Comparison of ENCODE assay signal across 8 mouse cellular contexts in the genomic region with DNA sequence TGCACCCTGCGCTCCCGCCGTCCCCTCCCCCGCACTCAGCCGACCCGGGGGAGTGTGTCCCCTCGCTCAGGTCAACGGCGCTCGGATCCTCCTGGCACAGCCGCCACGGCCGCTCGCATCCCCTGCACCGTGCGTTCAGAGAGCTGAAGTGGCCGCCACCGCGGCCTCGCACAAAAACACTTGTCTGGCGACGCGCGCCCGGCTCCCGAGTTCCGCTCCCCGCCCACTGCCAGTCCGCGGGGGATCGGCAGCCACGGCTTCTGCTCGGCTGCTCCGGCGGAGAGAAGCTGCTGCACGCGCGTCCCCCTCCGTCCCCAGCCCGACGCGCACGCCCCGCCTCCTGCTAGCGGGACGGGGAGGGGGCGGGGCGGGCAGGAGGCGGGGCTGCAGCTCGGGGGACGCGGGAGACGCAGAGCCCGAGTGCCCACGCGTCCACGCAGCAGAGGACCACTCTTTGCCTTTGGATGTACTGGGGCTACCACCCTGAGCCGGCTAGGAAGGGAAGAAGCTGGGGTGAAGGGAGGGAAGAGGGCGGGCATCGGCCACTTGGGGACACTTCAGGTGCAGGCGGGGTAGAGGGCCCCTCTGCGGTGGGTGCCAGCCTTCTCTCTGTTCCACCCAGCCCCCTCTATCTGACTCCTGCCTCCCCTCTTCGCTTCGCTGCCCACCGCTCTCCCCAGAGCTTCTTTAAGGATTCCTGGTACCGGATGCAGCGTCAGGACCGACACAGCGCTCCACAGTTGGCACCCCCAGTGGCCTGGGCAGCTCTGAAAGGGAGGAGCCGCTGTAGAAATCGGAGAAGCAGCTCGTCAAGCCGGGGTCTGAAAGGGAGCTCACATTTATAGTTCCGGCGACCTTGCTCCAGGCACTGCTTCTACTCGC. TPM values are rescaled to one million over a fixed set of nuclear protein-coding genes. Genes with fewer than 3 reads are reported as not detected.
DNase-seq lines count a peak whose midpoint lies in the region; ATAC-seq and TF ChIP-seq lines count a peak whose summit lies in the region.

A gene (minus strand): TSS at position 291 of the 882 bp plus-strand sequence.

- DNase-seq in ES-CJ7 (ENCODE audit: low read depth, low spot score): peak; percentile 73
- peak; percentile 91 for DNase-seq in cerebellum, adult 11 months
- DNase-seq in heart, postnatal 25 days (ENCODE audit: low spot score): peak; percentile 59
- DNase-seq in layer of hippocampus, adult 18-20 months (ENCODE audit: low spot score in 2 of 2): peak; percentile 87 to 89
- DNase-seq in liver, postnatal 0 days: peak; percentile 47
- DNase-seq in thymus, adult 2 months: peak; percentile 43

- no peaks in the 10 kb centered on the region for H3K36me3 ChIP-seq in forebrain, embryonic 16.5 days (ENCODE audit: control insufficient read depth, insufficient read depth)
- H3K36me3 ChIP-seq in liver, postnatal 0 days (replicated peaks; ENCODE audit: insufficient read depth, low read length): no peaks in the 10 kb centered on the region
- no peaks in the 10 kb centered on the region for H3K36me3 ChIP-seq in neural tube, embryonic 14.5 days (ENCODE audit: control insufficient read depth, insufficient read depth, low read length)
- H3K36me3 ChIP-seq in thymus, adult 2 months (ENCODE audit: control insufficient read depth, insufficient read depth, low read length): no peaks in the 10 kb centered on the region

- peak within 1 kb of the TSS; percentile 89 for H3K27ac ChIP-seq in forebrain, embryonic 16.5 days (ENCODE audit: low read length)
- no peak within 1 kb of the TSS for H3K27ac ChIP-seq in liver, postnatal 0 days (ENCODE audit: low read depth)
- peak within 1 kb of the TSS; percentile 92 for H3K27ac ChIP-seq in neural tube, embryonic 14.5 days (ENCODE audit: low read depth, low read length)
- no peak within 1 kb of the TSS for H3K27ac ChIP-seq in thymus, adult 2 months (ENCODE audit: control insufficient read depth, insufficient read depth, low read length)

- intact Hi-C loops in heart, postnatal 25 days (cut with DNase I): loop anchor here (2.0 to 5.0 kb wide), 2 partner anchors 41 to 97 kb away; no protein-coding TSS in a partner anchor

- H3K27me3 ChIP-seq in forebrain, embryonic 16.5 days (replicated peaks; ENCODE audit: control insufficient read depth, insufficient read depth, low read length): no peaks in the 10 kb centered on the region
- peaks cover 62% of the 10 kb centered on the region for H3K27me3 ChIP-seq in liver, postnatal 0 days (ENCODE audit: insufficient read depth, low read length)
- H3K27me3 ChIP-seq in neural tube, embryonic 14.5 days (ENCODE audit: control insufficient read depth, insufficient read depth, low read length): no peaks in the 10 kb centered on the region
- peaks cover 25% of the 10 kb centered on the region for H3K27me3 ChIP-seq in thymus, adult 2 months (ENCODE audit: control insufficient read depth, insufficient read depth, low read length)

- peak within 1 kb of the TSS; percentile 96 for H3K9ac ChIP-seq in forebrain, embryonic 16.5 days (replicated peaks; ENCODE audit: low read depth, low read length)
- no peak within 1 kb of the TSS for H3K9ac ChIP-seq in liver, postnatal 0 days (replicated peaks)
- H3K9ac ChIP-seq in neural tube, embryonic 14.5 days (replicated peaks; ENCODE audit: low read depth, low read length): peak within 1 kb of the TSS; percentile 97

- TF ChIP-seq CTCF in liver, postnatal 0 days (IDR thresholded peaks at IDR 0.05; ENCODE audit: low read depth): no peak
- no peak for TF ChIP-seq CTCF in thymus, adult 2 months (IDR thresholded peaks at IDR 0.05; ENCODE audit: borderline replicate concordance, control insufficient read depth, extremely low read depth, insufficient read depth, low read length, poor library complexity)

- H3K4me3 ChIP-seq in forebrain, embryonic 16.5 days (replicated peaks; ENCODE audit: low read length): peak within 1 kb of the TSS; percentile 66
- peak within 1 kb of the TSS; percentile 58 for H3K4me3 ChIP-seq in liver, postnatal 0 days (ENCODE audit: low read depth, low read length)
- H3K4me3 ChIP-seq in neural tube, embryonic 14.5 days (ENCODE audit: low read depth, low read length): peak within 1 kb of the TSS; percentile 82
- peak within 1 kb of the TSS; percentile 38 for H3K4me3 ChIP-seq in thymus, adult 2 months (ENCODE audit: control insufficient read depth, insufficient read depth, low read length)

- peak; percentile 90 for ATAC-seq in forebrain, embryonic 16.5 days
- peak; percentile 38; the same call in 1 of the 2 replicates for ATAC-seq in liver, postnatal 0 days
- ATAC-seq in neural tube, embryonic 14.5 days (ENCODE audit: low read depth): peak; percentile 90

- no peak for TF ChIP-seq POLR2A in thymus, adult 2 months (IDR thresholded peaks at IDR 0.05; ENCODE audit: control insufficient read depth, extremely low read depth, insufficient read depth, low read length, poor library complexity)

- H3K9me3 ChIP-seq in forebrain, embryonic 16.5 days (ENCODE audit: control insufficient read depth, low read length): no peaks in the 10 kb centered on the region
- no peaks in the 10 kb centered on the region for H3K9me3 ChIP-seq in liver, postnatal 0 days (ENCODE audit: low read length)
- H3K9me3 ChIP-seq in neural tube, embryonic 14.5 days (ENCODE audit: control insufficient read depth, low read length): no peaks in the 10 kb centered on the region

- H3K4me1 ChIP-seq in forebrain, embryonic 16.5 days (replicated peaks; ENCODE audit: control insufficient read depth, insufficient read depth, low read length): peaks cover 49% of the 10 kb centered on the region
- H3K4me1 ChIP-seq in liver, postnatal 0 days (ENCODE audit: insufficient read depth): peaks cover 9% of the 10 kb centered on the region; the same call in 1 of the 2 replicates
- H3K4me1 ChIP-seq in neural tube, embryonic 14.5 days (ENCODE audit: control insufficient read depth, insufficient read depth, low read length): peaks cover 21% of the 10 kb centered on the region
- H3K4me1 ChIP-seq in thymus, adult 2 months (replicated peaks; ENCODE audit: control insufficient read depth, insufficient read depth, low read length): peaks cover 19% of the 10 kb centered on the region; the same call in 1 of the 2 replicates

- under 1% methylated on average over 70 of the region's 76 CpGs for WGBS in forebrain, embryonic 16.5 days
- 1% methylated on average over 64 of the region's 76 CpGs for WGBS in liver, postnatal 0 days (ENCODE audit: insufficient replicate concordance)
- under 1% methylated on average over 57 of the region's 76 CpGs for WGBS in neural tube, embryonic 14.5 days
- under 1% methylated on average over 76 of the region's 76 CpGs for WGBS in thymus, adult 2 months

- no peak for TF ChIP-seq EP300 in liver, postnatal 0 days (IDR thresholded peaks at IDR 0.05; ENCODE audit: low read depth)

- H3K4me2 ChIP-seq in forebrain, embryonic 16.5 days (ENCODE audit: low read length): peak within 1 kb of the TSS; percentile 84
- peak within 1 kb of the TSS; percentile 86 for H3K4me2 ChIP-seq in liver, postnatal 0 days (ENCODE audit: low read depth, low read length)
- peak within 1 kb of the TSS; percentile 93 for H3K4me2 ChIP-seq in neural tube, embryonic 14.5 days (ENCODE audit: low read depth, low read length)

RNA-seq across cellular contexts. Expression of the gene that starts here (rescaled TPM):
- polyA plus RNA-seq in forebrain, embryonic 16.5 days (2015; fragmentation: Nextera tagmentation; extraction: Ambion mirVana): 33.1 and 44.3 TPM in 2 replicates
- total RNA-seq in heart, postnatal 25 days (2021): 1 to 10 TPM; 4.2 to 6.0 TPM
- total RNA-seq in layer of hippocampus, adult 18-20 months (2021): 10 to 100 TPM; 42.8 to 53.0 TPM
- 0.13 and 0.14 TPM in 2 replicates for polyA plus RNA-seq in liver, postnatal 0 days (2015; fragmentation: Nextera tagmentation; extraction: Ambion mirVana)
- 33.4 and 33.8 TPM in 2 replicates for polyA plus RNA-seq in neural tube, embryonic 14.5 days (2014; fragmentation: Nextera tagmentation; extraction: Ambion mirVana)
- 5.8 and 6.2 TPM in 2 replicates for polyA plus RNA-seq in thymus, adult 2 months (2012; rRNA removed)

Comparison
In these comparisons a context has a peak if more than half of its experiments do, and no peak if none do; other contexts are left out.
1. RNA of the gene that starts here (total RNA-seq): 42.8 to 53.0 TPM in layer of hippocampus, adult 18-20 months; 4.2 to 6.0 TPM in heart, postnatal 25 days; every median in the first group is over 4 times any median in the second.
2. Peak in DNase-seq, ATAC-seq, H3K4me3 ChIP-seq and H3K4me2 ChIP-seq in liver, postnatal 0 days; RNA of the gene not detected or under 1 TPM.
3. ATAC-seq: peak in every context shown above with its lines; median percentile 90 in forebrain, embryonic 16.5 days; 90 in neural tube, embryonic 14.5 days; 38 in liver, postnatal 0 days.
4. H3K27ac ChIP-seq: peak in forebrain, embryonic 16.5 days (single experiment) and neural tube, embryonic 14.5 days (single experiment); none in liver, postnatal 0 days (single experiment) and thymus, adult 2 months (single experiment).
5. Peak in every context shown above with its lines, with median percentiles within 50 percentile points of each other: DNase-seq, H3K4me2 ChIP-seq and H3K4me3 ChIP-seq.